Mouse (Mus musculus): ENCODE results near the gene Ap1ar. TPM values are rescaled to one million over a fixed set of nuclear protein-coding genes. Genes with fewer than 3 reads are reported as not detected.

Gene Ap1ar
- polyA plus RNA-seq, 1 experiment from 2014 or later = 54.3 TPM

DNA sequence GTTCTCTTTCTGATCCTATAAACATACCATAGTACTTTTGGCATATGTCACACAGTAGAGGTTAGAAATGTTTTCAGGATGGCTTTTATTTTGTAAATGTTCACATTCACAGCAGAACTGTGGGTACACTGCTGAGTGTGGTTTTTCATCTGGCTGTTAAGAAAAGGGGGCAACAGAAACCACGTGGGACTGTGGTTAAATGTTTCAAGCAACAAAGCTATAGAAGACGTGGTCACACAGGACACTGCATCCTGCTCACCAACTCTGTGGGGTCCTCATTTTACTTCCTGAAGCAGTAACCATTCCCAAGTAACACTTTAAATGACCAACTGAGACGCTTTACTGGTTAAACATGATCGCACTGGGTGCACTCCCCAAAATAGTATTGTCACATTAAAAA is 25.2 kb upstream of the Ap1ar start:
- no peaks in the 10 kb centered on the region for H3K4me1 ChIP-seq
- H3K4me3 ChIP-seq (replicated peaks) = no peak overlapping the region

DNA sequence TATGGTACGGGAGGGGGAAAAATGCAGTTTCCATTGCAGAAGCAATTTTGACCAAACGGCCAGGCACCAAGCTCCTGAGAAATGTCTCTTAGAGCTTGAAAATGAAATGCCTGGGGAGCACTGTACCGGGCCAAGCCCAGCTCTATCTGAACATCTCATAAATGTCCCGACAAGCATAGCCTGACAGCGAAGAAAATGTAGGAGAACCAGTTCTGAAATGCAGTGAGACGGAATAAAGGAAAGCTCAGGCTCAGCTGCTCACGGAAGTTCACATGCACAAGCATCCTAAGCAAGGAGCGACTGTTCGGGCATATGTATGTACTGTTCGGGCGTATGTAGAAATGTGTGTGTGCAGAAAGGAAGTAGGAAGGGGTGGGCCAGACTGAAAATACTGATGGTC is 24.0 kb upstream of the Ap1ar start:
- H3K4me2 ChIP-seq (replicated peaks) = no peak overlapping the region
- H3K9me3 ChIP-seq (replicated peaks) = no peaks in the 10 kb centered on the region
- H3K27ac ChIP-seq (replicated peaks) = peak overlapping the region; percentile 63
- no peak for ATAC-seq (ENCODE audit: insufficient number of reproducible peaks, low FRiP score, low TSS enrichment, low read depth)
- no peak overlapping the region for H3K4me3 ChIP-seq (replicated peaks)
- H3K4me1 ChIP-seq = no peaks in the 10 kb centered on the region
- 69% methylated on average over 11 of the region's 11 CpGs for WGBS
- H3K27me3 ChIP-seq = no peaks in the 10 kb centered on the region
- no peaks in the 10 kb centered on the region for H3K36me3 ChIP-seq
- no peak overlapping the region for H3K9ac ChIP-seq

More for the DNA sequence above, 25.2 kb upstream of the Ap1ar start:
- Histone ChIP-seq H3K36me3 (no peaks in the 10 kb centered on the region), H3K9ac (no peak overlapping the region), H3K27me3 (no peaks in the 10 kb centered on the region), H3K9me3 (replicated peaks) (no peaks in the 10 kb centered on the region), H3K4me2 (replicated peaks) (no peak overlapping the region), H3K27ac (replicated peaks) (no peak overlapping the region)
- no peak for ATAC-seq (ENCODE audit: insufficient number of reproducible peaks, low FRiP score, low TSS enrichment, low read depth)
- WGBS = 47% methylated on average over 4 of the region's 4 CpGs

DNA sequence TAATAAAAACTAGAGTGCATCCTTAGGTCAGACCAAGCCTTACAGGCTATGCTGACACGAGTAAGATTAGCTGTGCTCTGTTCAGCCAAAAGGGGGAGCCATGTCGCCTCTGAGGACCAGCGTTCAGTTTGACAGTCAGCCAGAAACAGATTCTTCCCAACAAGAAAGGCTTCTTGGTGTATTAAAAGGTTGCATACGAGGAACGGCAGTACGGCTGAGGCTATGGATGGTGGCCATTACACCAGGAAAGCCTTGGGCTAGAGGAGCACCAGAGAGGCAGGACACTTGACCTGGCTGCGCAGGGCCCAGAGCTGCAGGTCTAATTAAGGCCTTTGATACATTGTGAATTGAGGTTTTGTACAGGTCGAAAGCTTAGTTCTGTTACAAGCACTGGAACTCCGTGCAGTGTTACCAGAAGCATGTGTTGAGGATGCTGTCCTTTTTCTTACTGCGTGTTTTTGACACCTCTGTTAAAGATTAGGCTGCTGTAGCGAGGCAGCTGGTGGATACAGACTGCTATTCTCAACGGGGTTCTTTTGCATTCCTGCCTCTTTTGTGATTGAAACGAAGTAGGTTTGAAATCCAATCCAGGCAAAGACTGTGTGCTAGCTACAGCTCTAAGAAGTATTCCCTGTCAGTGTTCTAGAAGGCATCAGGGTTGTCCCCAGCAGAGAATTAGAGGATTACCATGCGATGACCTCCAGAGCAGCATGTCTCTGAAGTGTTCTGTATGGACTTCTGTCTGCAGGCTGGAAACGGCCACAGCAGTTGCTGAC is 16.3 kb upstream of the Ap1ar start:
- Histone ChIP-seq H3K4me2 (replicated peaks) (peak overlapping the region; percentile 26; the same call in 1 of the 2 replicates), H3K4me1 (0 out of 2 replicates have a peak, but pooled peaks cover 3% of the 10 kb centered on the region), H3K27me3 (no peaks in the 10 kb centered on the region), H3K4me3 (replicated peaks) (no peak overlapping the region), H3K27ac (replicated peaks) (no peak overlapping the region), H3K9me3 (replicated peaks) (no peaks in the 10 kb centered on the region), H3K9ac (no peak overlapping the region), H3K36me3 (no peaks in the 10 kb centered on the region)
- 21% methylated on average over 15 of the region's 15 CpGs for WGBS
- ATAC-seq (ENCODE audit: insufficient number of reproducible peaks, low FRiP score, low TSS enrichment, low read depth) = no peak

DNA sequence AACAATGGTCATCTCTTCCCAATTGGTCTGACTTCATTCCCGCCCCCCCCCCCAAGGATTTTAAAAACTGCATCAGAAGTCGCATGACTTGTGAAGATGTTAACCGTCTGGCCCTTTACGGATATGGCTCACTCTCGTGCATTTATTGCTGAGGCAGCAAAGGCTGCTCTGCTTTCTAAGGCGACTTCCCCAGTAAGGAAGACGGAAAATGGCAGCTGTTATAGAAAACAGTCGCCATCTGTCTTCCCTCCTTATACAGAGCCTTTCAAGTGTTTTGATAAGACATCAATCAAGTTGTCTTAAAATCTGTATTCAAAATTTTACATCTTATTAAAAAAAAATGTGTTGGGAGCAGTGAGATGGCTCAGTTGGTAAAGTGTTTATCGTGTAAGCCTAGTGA is 15.4 kb upstream of the Ap1ar start:
- Histone ChIP-seq H3K9me3 (replicated peaks) (no peaks in the 10 kb centered on the region), H3K4me2 (replicated peaks) (no peak overlapping the region), H3K4me1 (0 out of 2 replicates have a peak, but pooled peaks cover 3% of the 10 kb centered on the region), H3K4me3 (replicated peaks) (no peak overlapping the region), H3K27me3 (no peaks in the 10 kb centered on the region), H3K9ac (no peak overlapping the region), H3K27ac (replicated peaks) (no peak overlapping the region), H3K36me3 (no peaks in the 10 kb centered on the region)
- 73% methylated on average over 9 of the region's 9 CpGs for WGBS
- no peak for ATAC-seq (ENCODE audit: insufficient number of reproducible peaks, low FRiP score, low TSS enrichment, low read depth)

DNA sequence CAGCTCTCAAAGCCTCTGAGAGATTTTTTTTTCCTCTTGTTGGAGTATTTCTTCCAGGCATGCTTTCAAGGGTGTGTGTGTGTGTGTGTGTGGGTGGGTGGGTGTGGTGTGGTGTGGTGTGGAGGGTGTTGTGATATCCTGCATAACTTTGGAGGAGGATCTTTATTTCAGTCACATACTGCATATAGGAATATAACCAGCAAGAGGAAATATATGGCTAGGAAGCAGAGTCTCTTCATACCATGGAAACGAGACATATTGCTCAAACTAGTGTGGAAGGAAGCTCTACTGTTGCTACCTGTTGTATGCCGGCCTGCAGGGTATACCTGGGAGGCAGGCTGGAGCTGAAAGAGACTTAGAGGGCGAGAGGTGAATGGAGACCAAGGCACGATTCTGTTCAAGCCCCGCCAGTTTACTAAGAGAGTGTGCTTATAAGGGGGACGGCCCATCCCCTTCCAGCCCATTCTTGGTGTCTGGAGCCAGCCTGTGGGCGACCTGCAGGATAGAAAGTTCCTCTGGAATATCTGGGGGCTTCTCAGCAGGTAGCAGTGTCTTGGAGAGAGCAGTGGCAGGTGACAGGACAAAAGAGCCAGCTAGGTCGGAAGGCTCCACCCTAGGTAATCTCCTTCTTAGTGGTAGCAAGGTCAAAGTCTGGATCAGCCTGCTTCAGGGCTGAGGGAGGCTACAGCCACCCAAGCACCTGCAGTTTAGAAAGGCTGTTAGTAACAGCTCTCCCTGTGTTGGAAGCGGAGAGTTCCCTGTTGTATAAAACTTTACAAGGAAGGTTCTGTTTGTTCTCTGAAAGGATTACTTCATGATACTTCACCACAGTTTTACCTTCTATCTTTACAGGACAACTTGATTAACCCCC is 13.7 kb upstream of the Ap1ar start:
- 58% methylated on average over 9 of the region's 9 CpGs for WGBS
- ATAC-seq (ENCODE audit: insufficient number of reproducible peaks, low FRiP score, low TSS enrichment, low read depth) = no peak
- H3K27ac ChIP-seq (replicated peaks) = no peak overlapping the region

DNA sequence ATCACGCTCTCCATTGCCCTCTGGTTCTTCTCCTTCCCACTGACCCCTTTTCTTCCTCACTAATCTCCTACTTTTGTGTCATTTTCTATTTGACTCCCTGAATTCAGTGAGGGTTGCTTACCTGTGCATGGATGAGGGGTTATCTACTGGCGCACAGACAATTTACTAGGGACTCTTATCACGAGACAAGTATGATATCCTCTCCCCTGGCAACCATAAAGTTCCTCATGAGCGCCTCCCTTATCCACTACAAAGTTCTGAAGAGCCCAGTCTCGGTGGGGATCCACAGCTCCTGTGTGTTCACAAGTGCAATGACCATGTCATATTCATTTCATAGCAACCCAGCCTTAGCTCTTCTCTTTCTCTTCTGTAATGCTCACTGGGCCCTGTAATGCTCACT is 12.6 kb upstream of the Ap1ar start:
- Histone ChIP-seq H3K27me3 (no peaks in the 10 kb centered on the region), H3K4me1 (0 out of 2 replicates have a peak, but pooled peaks cover 3% of the 10 kb centered on the region), H3K9me3 (replicated peaks) (no peaks in the 10 kb centered on the region), H3K9ac (no peak overlapping the region), H3K4me2 (replicated peaks) (no peak overlapping the region), H3K4me3 (replicated peaks) (no peak overlapping the region), H3K27ac (replicated peaks) (no peak overlapping the region), H3K36me3 (no peaks in the 10 kb centered on the region)
- ATAC-seq (ENCODE audit: insufficient number of reproducible peaks, low FRiP score, low TSS enrichment, low read depth) = no peak
- 86% methylated on average over 5 of the region's 5 CpGs for WGBS

More for the DNA sequence above, 13.7 kb upstream of the Ap1ar start:
- H3K4me3 ChIP-seq (replicated peaks) = no peak overlapping the region
- 0 out of 2 replicates have a peak, but pooled peaks cover 3% of the 10 kb centered on the region for H3K4me1 ChIP-seq
- H3K9me3 ChIP-seq (replicated peaks) = no peaks in the 10 kb centered on the region
- H3K36me3 ChIP-seq = no peaks in the 10 kb centered on the region
- no peak overlapping the region for H3K4me2 ChIP-seq (replicated peaks)
- H3K27me3 ChIP-seq = no peaks in the 10 kb centered on the region
- no peak overlapping the region for H3K9ac ChIP-seq

DNA sequence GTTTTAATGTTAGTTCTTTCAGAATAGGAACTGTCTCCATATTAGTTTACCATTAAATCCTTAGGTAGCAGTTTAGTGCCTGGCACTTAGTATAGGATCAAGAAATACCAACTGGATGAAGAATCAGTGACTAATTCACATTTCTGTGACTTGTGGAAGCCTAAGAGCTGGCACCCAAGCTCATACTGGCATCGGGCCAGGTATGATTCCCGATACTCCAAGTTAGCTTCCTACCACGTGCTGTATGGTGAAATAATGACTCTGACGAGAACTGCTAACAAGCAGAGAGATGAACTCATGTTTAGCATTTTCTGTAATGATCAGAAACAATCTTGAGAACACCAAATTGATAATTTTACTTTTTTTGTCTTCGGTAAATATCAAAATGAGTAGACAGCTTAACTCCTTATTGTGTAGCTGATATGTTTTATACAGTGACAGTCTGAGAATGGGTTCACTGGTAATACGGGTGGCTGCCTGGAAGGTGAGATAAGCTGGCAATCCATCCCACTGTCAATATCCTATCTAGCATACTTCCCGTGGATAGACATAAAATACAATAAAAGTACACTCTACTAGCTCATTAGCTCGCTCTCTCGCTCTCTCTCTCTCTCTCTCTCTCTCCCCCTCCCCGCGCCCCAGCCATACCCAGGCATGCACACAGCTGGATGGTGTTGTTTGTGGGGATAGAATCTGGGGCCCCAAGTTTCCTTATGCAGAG is 10.9 kb upstream of the Ap1ar start:
- Histone ChIP-seq H3K4me3 (replicated peaks) (no peak overlapping the region), H3K27me3 (no peaks in the 10 kb centered on the region), H3K36me3 (no peaks in the 10 kb centered on the region), H3K27ac (replicated peaks) (no peak overlapping the region), H3K4me1 (no peaks in the 10 kb centered on the region), H3K9me3 (replicated peaks) (no peaks in the 10 kb centered on the region), H3K9ac (no peak overlapping the region), H3K4me2 (replicated peaks) (no peak overlapping the region)
- 67% methylated on average over 11 of the region's 11 CpGs for WGBS
- ATAC-seq (ENCODE audit: insufficient number of reproducible peaks, low FRiP score, low TSS enrichment, low read depth) = no peak

DNA sequence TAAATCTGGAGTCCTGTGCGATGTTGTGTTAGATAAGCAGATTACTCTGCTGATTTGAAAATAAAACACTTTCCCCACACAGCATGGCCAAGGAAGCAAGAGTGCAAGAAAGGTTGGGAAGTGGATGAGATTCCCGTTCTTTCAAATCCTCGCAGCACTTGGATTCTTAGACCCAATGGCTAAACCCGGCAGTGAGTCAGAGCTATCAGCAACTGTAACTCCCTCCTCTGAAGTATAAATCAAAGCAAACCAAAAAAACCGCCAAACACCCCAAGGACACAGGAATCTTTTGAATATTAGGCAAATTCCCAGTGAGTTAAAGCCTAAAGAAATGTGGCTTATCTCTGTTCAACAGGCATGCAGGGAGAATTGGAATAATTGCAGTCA is 6.6 kb upstream of the Ap1ar start:
- no peaks in the 10 kb centered on the region for H3K4me1 ChIP-seq
- no peak overlapping the region for H3K4me2 ChIP-seq (replicated peaks)
- H3K27ac ChIP-seq (replicated peaks) = no peak overlapping the region
- WGBS = 62% methylated on average over 5 of the region's 5 CpGs
- no peak overlapping the region for H3K4me3 ChIP-seq (replicated peaks)
- ATAC-seq (ENCODE audit: insufficient number of reproducible peaks, low FRiP score, low TSS enrichment, low read depth) = no peak
- H3K36me3 ChIP-seq = no peaks in the 10 kb centered on the region
- no peak overlapping the region for H3K9ac ChIP-seq
- no peaks in the 10 kb centered on the region for H3K9me3 ChIP-seq (replicated peaks)
- H3K27me3 ChIP-seq = no peaks in the 10 kb centered on the region

DNA sequence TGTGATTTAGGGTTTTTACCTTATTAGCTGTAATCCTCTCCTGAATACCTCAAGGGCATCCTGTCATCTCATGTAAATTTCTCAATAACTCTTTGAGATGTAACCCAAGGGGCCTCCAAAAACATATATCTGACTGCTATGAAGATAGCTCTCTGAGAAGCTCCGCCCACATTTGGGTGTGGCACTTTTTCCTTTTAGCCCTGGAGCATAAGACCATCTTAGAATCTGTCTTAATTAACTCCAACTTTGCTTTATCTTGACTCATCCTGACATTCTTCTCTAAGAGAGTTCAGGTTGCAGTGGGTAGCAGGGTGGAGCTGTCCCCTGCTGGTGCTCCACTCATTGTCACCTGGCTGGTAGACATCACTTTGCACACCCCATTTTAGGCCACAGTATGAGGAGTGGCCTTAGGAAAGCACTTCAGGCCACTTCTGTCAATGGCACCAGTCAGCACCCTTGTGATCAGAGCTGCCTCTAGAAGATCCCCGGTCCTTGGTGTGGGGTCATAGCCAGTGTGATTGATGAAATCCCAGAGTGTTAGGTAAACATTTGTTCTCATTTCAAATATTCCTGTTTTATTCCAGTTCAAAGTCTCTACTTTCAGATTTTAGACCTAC is 6.1 kb upstream of the Ap1ar start:
- H3K36me3 ChIP-seq = no peaks in the 10 kb centered on the region
- WGBS = 77% methylated on average over 2 of the region's 2 CpGs
- no peaks in the 10 kb centered on the region for H3K4me1 ChIP-seq
- no peak overlapping the region for H3K4me3 ChIP-seq (replicated peaks)
- H3K9ac ChIP-seq = no peak overlapping the region
- no peak overlapping the region for H3K27ac ChIP-seq (replicated peaks)
- 0 out of 2 replicates have a peak, but pooled peaks have one; percentile 15 for ATAC-seq (ENCODE audit: insufficient number of reproducible peaks, low FRiP score, low TSS enrichment, low read depth)
- no peaks in the 10 kb centered on the region for H3K27me3 ChIP-seq
- no peak overlapping the region for H3K4me2 ChIP-seq (replicated peaks)
- H3K9me3 ChIP-seq (replicated peaks) = no peaks in the 10 kb centered on the region

DNA sequence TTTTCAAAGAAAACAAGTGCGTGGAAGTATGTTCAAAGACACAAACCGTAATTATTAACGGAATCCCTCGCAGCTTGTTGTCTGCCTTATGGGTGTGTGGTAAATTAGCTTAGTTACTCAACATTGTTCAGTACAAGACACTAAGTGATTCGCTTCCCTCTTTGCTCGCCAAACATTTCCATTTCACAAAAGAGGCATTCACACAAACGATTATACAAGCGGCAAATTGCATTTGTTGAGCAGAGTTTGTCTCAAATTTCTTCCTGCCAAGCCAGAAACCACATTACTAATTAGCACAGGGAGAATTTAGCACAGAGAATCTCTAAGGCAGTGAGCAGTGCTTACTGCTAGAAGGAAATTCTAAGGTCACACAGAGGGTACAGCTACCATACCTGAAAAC is 4.6 kb upstream of the Ap1ar start:
- H3K27ac ChIP-seq (replicated peaks) = no peak overlapping the region
- H3K27me3 ChIP-seq = no peaks in the 10 kb centered on the region
- no peaks in the 10 kb centered on the region for H3K9me3 ChIP-seq (replicated peaks)
- no peaks in the 10 kb centered on the region for H3K36me3 ChIP-seq
- no peak overlapping the region for H3K4me3 ChIP-seq (replicated peaks)
- H3K9ac ChIP-seq = no peak overlapping the region
- ATAC-seq (ENCODE audit: insufficient number of reproducible peaks, low FRiP score, low TSS enrichment, low read depth) = no peak
- H3K4me1 ChIP-seq = peaks cover 4% of the 10 kb centered on the region; the same call in 1 of the 2 replicates
- WGBS = 55% methylated on average over 8 of the region's 8 CpGs
- no peak overlapping the region for H3K4me2 ChIP-seq (replicated peaks)
